Mouse (Mus musculus) layer of hippocampus, adult 2 months (tissue): ENCODE measurements at regions not wholly inside any gene's neighbourhood (a gene's known extent, or its start where the extent isn't known, plus 50 kb on each side); places are given as distances from the start of the nearest gene placed in this dataset.

Experiments used
- DNase-seq, 2 experiments: peaks; one replicate each; pipeline ENCODE4 v3.0.0; 2022; ENCODE audit warnings: low spot score in 2 of 2
- H3K27ac ChIP-seq: fragments of 200-600 bp; 2 replicates; pipeline ENCODE4 v1.8.1; 2022
- H3K4me3 ChIP-seq: fragments of 200-600 bp; 2 replicates; pipeline ENCODE4 v1.8.1; 2022; ENCODE audit warnings: mild to moderate bottlenecking
- CTCF ChIP-seq: fragments of 200-600 bp; conservative IDR thresholded peaks from 2 replicates; pipeline ENCODE4 v1.8.1; 2022; ENCODE audit warnings: antibody characterized with exemption, mild to moderate bottlenecking, moderate library complexity

DNA sequence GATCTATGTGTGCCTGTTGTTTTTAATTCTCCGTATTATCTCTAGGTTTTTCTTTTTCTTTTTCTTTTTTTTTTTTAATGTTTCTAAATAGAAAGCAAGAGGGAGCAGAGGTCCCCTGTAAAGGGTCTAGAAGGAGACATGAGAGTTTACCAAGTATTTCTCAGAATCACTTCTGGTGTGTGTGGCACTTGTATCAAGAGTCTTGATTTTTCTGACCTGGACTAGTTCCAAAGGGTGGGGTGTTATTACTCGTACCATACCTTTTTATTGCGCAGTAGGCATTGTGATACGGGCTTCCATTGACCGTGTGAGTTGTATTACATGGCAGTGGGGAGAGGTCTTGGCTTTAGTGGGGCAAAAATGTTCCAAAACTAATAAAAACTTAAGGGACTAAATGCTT is 63.2 kb upstream of the Bmp6 start:
- Histone ChIP-seq H3K27ac (no peak overlapping the region), H3K4me3 (no peak overlapping the region)
- TF ChIP-seq CTCF: no peak
- DNase-seq: no peak

DNA sequence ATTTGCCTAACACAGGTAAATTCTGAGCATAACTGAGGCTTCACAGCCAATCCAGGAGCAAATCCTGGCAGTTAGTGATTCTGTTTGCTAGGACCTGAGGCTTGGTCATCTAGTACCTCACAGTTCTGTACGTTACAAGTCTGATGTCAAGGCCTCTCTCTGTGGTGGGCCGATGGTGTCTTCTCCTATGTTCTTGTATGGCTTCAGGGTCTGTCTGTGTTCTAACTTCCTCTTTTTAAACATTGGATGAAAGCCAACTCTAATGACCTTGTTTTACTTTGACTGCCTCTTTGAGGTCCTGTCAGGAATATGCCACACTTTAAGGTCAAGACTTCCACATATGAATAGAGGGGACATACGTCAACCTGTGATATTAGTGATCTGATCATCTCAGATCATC is 56.9 kb upstream of the Bmp6 start:
- no peak for TF ChIP-seq CTCF
- no peak overlapping the region for H3K4me3 ChIP-seq
- DNase-seq: no peak
- no peak overlapping the region for H3K27ac ChIP-seq

DNA sequence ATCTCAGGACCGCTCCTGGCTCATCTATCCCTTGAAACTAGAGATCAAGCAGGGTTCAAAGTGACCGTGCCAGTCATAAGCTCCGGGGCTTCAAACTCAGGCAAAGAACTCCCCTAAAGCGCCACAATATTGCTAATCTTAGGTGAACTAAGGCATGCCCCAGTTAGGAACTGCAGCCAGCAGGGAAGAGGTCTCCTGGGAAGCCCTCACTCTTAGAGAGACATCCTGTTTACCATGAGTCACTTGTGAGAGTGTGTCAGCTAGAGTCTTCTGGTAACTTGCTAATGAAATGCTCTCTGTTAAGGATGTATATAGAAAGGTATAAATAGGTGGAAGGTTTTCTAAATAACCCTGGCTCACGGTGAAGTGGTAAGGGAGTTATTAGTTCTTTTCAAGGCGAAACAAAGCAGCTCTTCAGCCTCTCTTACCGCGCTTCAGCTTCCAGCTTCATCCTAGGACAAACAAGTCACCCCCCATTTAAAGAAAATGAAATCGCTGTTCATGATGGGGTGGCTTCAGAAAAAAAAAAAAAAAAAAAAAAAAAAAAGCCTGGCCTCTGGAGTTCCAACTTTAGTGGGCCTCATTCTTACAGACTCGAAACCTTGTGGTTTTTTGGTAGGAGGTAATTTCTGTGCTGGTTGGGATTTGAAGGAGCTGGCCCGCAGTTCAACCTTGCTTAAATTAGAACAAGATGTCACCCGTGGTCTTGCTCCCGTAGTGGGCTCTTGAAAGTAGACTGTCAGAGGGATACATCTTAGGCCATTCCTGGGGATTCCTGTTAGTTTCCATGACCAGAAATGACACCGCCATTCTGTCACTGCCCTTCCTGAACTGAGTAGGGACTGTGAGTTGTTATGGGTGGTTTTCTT is 56.1 kb upstream of the Bmp6 start:
- no peak for TF ChIP-seq CTCF
- Histone ChIP-seq H3K4me3 (no peak overlapping the region), H3K27ac (no peak overlapping the region)
- DNase-seq: no peak

DNA sequence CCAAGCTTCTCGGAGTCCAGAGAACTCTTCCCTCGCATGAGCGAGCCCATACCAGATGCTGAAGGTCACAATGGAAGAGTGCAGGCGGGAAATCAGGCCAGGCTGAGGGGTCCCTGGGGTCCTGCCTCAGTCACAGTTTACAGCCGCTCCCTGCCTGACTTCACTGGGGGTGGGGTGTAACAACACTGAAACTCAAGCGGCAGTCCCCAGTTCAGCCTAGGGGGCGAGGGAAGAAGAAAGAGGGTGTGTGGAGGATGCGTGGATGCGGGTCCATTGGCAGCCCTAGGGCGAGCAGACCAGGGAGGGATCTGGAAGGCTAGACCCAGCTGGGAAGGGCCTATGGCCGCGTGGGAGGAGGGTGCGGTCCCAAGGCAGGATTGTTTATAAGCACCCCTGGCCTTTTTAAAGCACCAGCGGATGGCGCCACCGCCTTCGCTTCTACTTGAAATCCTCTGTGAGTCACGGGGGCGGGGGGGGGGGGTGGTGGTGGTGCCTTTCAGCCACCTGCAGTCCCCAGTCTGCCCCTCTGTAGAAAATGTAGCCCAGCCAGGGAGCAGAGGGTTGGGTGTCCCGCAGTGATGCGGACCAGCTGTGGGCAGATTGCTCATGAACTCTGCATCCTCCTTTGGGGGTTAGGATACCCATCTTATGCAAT is 54.5 kb upstream of the Bmp6 start:
- no peak for DNase-seq
- H3K27ac ChIP-seq: no peak overlapping the region
- 0 out of 2 replicates have a peak, but pooled peaks have one; percentile 14 for TF ChIP-seq CTCF
- no peak overlapping the region for H3K4me3 ChIP-seq

DNA sequence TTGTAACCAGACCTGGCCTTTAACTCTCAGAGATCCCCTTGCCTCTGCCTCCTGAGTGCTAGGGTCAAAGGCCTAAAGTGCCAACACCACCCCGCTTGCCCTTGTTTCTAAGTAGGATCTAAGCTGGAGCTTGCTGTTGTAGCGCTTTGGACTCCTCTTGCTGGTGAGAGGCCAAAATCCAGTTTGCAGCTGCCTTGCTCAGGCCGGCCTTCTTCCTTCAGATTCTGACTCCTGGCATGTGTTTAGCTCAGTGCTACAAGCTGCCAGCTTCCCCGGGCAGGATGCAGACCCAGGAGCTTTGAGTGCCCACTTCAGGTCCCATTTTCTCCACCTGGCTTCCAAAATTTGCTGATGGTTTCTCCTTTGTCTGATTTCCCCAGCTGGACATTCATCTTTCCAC is 53.4 kb upstream of the Bmp6 start:
- DNase-seq: no peak
- no peak overlapping the region for H3K27ac ChIP-seq
- H3K4me3 ChIP-seq: no peak overlapping the region
- no peak for TF ChIP-seq CTCF
